Mouse (Mus musculus) heart, postnatal 0 days (tissue): ENCODE results near the gene Zscan5b.

Experiments used
- CTCF ChIP-seq: IDR thresholded peaks from 2 replicates; pipeline ENCODE4 v1.5.1; 2016; ENCODE audit warnings: antibody characterized with exemption, control low read depth, low read depth
- EP300 ChIP-seq: IDR thresholded peaks from 2 replicates; pipeline ENCODE4 v1.6.1; 2016; ENCODE audit warnings: antibody characterized with exemption, low read depth

- TF ChIP-seq CTCF (no peak), EP300 (no peak)
Measured at GRCm38 (mm10) chr7:6184521-6184920, 37.6 kb upstream of the Zscan5b start.
